Mouse (Mus musculus): ENCODE results near the gene Gng13. TPM values are rescaled to one million over a fixed set of nuclear protein-coding genes. Genes with fewer than 3 reads are reported as not detected.

The Gng13 gene
- polyA plus RNA-seq, 2 experiments = not detected

- no peaks in the 10 kb centered on the region for H3K9me3 ChIP-seq (ENCODE audit: control insufficient read depth, low read length)
- H3K9ac ChIP-seq (replicated peaks) = no peak overlapping the region
- no peak overlapping the region for H3K4me3 ChIP-seq (ENCODE audit: insufficient read depth in 1 of 2, low read depth in 2 of 2, low read length in 2 of 2)
- DNase-seq (ENCODE audit: low read depth in 3 of 3, low spot score in 3 of 3) (no peak), ATAC-seq (ENCODE audit: insufficient read depth) (no peak)
- H3K27me3 ChIP-seq (ENCODE audit: control insufficient read depth, insufficient read depth, low read length) = no peaks in the 10 kb centered on the region
- no peak for TF ChIP-seq EP300 (IDR thresholded peaks at IDR 0.05; ENCODE audit: low read depth)
- TF ChIP-seq CTCF (IDR thresholded peaks at IDR 0.05; ENCODE audit: low read depth) = no peak
- no peaks in the 10 kb centered on the region for H3K4me1 ChIP-seq (replicated peaks; ENCODE audit: control insufficient read depth in 2 of 2, insufficient read depth in 2 of 2, low read length in 1 of 2)
- no peak overlapping the region for H3K27ac ChIP-seq
- no peak overlapping the region for H3K4me2 ChIP-seq (ENCODE audit: low read depth)
- WGBS (ENCODE audit: insufficient replicate concordance) = 61% methylated on average over 9 of the region's 9 CpGs
- H3K36me3 ChIP-seq (replicated peaks; ENCODE audit: control insufficient read depth, insufficient read depth, low read depth) = no peaks in the 10 kb centered on the region
These were observed 39.6 kb downstream of the Gng13 start for GRCm38 (mm10) chr17:25756378-25757242.

GRCm38 (mm10) chr17:25757691-25758090, 40.7 kb downstream of the Gng13 start:
- no peaks in the 10 kb centered on the region for H3K36me3 ChIP-seq (replicated peaks; ENCODE audit: control insufficient read depth, insufficient read depth, low read depth)
- no peak overlapping the region for H3K4me2 ChIP-seq (ENCODE audit: low read depth)
- H3K27ac ChIP-seq = no peak overlapping the region
- no peaks in the 10 kb centered on the region for H3K4me1 ChIP-seq (replicated peaks; ENCODE audit: control insufficient read depth in 2 of 2, insufficient read depth in 2 of 2, low read length in 1 of 2)
- ATAC-seq (ENCODE audit: insufficient read depth) = no peak
- TF ChIP-seq EP300 (IDR thresholded peaks at IDR 0.05; ENCODE audit: low read depth) (no peak), CTCF (IDR thresholded peaks at IDR 0.05; ENCODE audit: low read depth) (no peak)
- H3K9ac ChIP-seq (replicated peaks) = no peak overlapping the region
- 39% methylated on average over 3 of the region's 3 CpGs for WGBS (ENCODE audit: insufficient replicate concordance)
- DNase-seq (ENCODE audit: low read depth in 3 of 3, low spot score in 3 of 3) = no peak
- H3K27me3 ChIP-seq (ENCODE audit: control insufficient read depth, insufficient read depth, low read length) = no peaks in the 10 kb centered on the region
- H3K9me3 ChIP-seq (ENCODE audit: control insufficient read depth, low read length) = no peaks in the 10 kb centered on the region
- no peak overlapping the region for H3K4me3 ChIP-seq (ENCODE audit: insufficient read depth in 1 of 2, low read depth in 2 of 2, low read length in 2 of 2)

- H3K27me3 ChIP-seq (ENCODE audit: control insufficient read depth, insufficient read depth, low read length) = no peaks in the 10 kb centered on the region
- no peak overlapping the region for H3K4me3 ChIP-seq (ENCODE audit: insufficient read depth in 1 of 2, low read depth in 2 of 2, low read length in 2 of 2)
- H3K4me2 ChIP-seq (ENCODE audit: low read depth) = no peak overlapping the region
- ATAC-seq (ENCODE audit: insufficient read depth) = no peak
- no peak overlapping the region for H3K9ac ChIP-seq (replicated peaks)
- TF ChIP-seq CTCF (IDR thresholded peaks at IDR 0.05; ENCODE audit: low read depth) = no peak
- no peak for TF ChIP-seq EP300 (IDR thresholded peaks at IDR 0.05; ENCODE audit: low read depth)
- no peak overlapping the region for H3K27ac ChIP-seq
- H3K36me3 ChIP-seq (replicated peaks; ENCODE audit: control insufficient read depth, insufficient read depth, low read depth) = no peaks in the 10 kb centered on the region
- H3K4me1 ChIP-seq (replicated peaks; ENCODE audit: control insufficient read depth in 2 of 2, insufficient read depth in 2 of 2, low read length in 1 of 2) = no peaks in the 10 kb centered on the region
- DNase-seq (ENCODE audit: low read depth in 3 of 3, low spot score in 3 of 3) = no peak
- 55% methylated on average over 8 of the region's 8 CpGs for WGBS (ENCODE audit: insufficient replicate concordance)
- H3K9me3 ChIP-seq (ENCODE audit: control insufficient read depth, low read length) = no peaks in the 10 kb centered on the region
These were observed 43.2 kb downstream of the Gng13 start for GRCm38 (mm10) chr17:25760148-25760547.

GRCm38 (mm10) chr17:25761561-25761970, 44.6 kb downstream of the Gng13 start:
- Histone ChIP-seq H3K4me2 (ENCODE audit: low read depth) (no peak overlapping the region), H3K27me3 (ENCODE audit: control insufficient read depth, insufficient read depth, low read length) (no peaks in the 10 kb centered on the region), H3K36me3 (replicated peaks; ENCODE audit: control insufficient read depth, insufficient read depth, low read depth) (no peaks in the 10 kb centered on the region), H3K4me3 (ENCODE audit: insufficient read depth in 1 of 2, low read depth in 2 of 2, low read length in 2 of 2) (no peak overlapping the region), H3K9me3 (ENCODE audit: control insufficient read depth, low read length) (no peaks in the 10 kb centered on the region), H3K27ac (no peak overlapping the region), H3K9ac (replicated peaks) (no peak overlapping the region), H3K4me1 (replicated peaks; ENCODE audit: control insufficient read depth in 2 of 2, insufficient read depth in 2 of 2, low read length in 1 of 2) (no peaks in the 10 kb centered on the region)
- ATAC-seq (ENCODE audit: insufficient read depth) (no peak), DNase-seq (ENCODE audit: low read depth in 3 of 3, low spot score in 3 of 3) (no peak)
- TF ChIP-seq CTCF (IDR thresholded peaks at IDR 0.05; ENCODE audit: low read depth) = no peak
- TF ChIP-seq EP300 (IDR thresholded peaks at IDR 0.05; ENCODE audit: low read depth) = no peak
- WGBS (ENCODE audit: insufficient replicate concordance) = 50% methylated on average over 4 of the region's 4 CpGs

- ATAC-seq (ENCODE audit: insufficient read depth) (no peak), DNase-seq (ENCODE audit: low read depth in 3 of 3, low spot score in 3 of 3) (no peak)
- no peak overlapping the region for H3K4me2 ChIP-seq (ENCODE audit: low read depth)
- H3K36me3 ChIP-seq (replicated peaks; ENCODE audit: control insufficient read depth, insufficient read depth, low read depth) = no peaks in the 10 kb centered on the region
- no peak overlapping the region for H3K27ac ChIP-seq
- no peak overlapping the region for H3K9ac ChIP-seq (replicated peaks)
- no peaks in the 10 kb centered on the region for H3K27me3 ChIP-seq (ENCODE audit: control insufficient read depth, insufficient read depth, low read length)
- H3K4me1 ChIP-seq (replicated peaks; ENCODE audit: control insufficient read depth in 2 of 2, insufficient read depth in 2 of 2, low read length in 1 of 2) = no peaks in the 10 kb centered on the region
- no peak overlapping the region for H3K4me3 ChIP-seq (ENCODE audit: insufficient read depth in 1 of 2, low read depth in 2 of 2, low read length in 2 of 2)
- 9% methylated on average over 3 of the region's 3 CpGs for WGBS (ENCODE audit: insufficient replicate concordance)
- no peak for TF ChIP-seq EP300 (IDR thresholded peaks at IDR 0.05; ENCODE audit: low read depth)
- TF ChIP-seq CTCF (IDR thresholded peaks at IDR 0.05; ENCODE audit: low read depth) = no peak
- H3K9me3 ChIP-seq (ENCODE audit: control insufficient read depth, low read length) = no peaks in the 10 kb centered on the region
These were observed 45.6 kb downstream of the Gng13 start for GRCm38 (mm10) chr17:25762591-25762990.

Data from liver, embryonic 14.5 days (tissue).